Mouse (Mus musculus) olfactory bulb, adult 2 months (tissue): ENCODE measurements around the gene Sh3d21.

Source experiments
- CTCF ChIP-seq: fragments of 200-500 bp; IDR thresholded peaks from 2 replicates; pipeline ENCODE4 v1.5.1; 2012; ENCODE audit warnings: low read depth, mild to moderate bottlenecking, low read length, moderate library complexity; ENCODE audit not compliant: insufficient read depth
- POLR2A ChIP-seq: fragments of 200-500 bp; IDR thresholded peaks from 2 replicates; pipeline ENCODE4 v1.6.1; 2012; ENCODE audit warnings: mild to moderate bottlenecking, low read depth, low read length, moderate library complexity; ENCODE audit not compliant: insufficient read depth

- TF ChIP-seq CTCF (peak; percentile 9; the same call in 1 of the 2 replicates), POLR2A (0 out of 2 replicates have a peak, but pooled peaks have one; percentile 19)
Observed at GRCm38 (mm10) chr4:126110374-126111152, 52.7 kb downstream of the Sh3d21 start.
